Mouse (Mus musculus): ENCODE data around the gene Fut7. TPM values are rescaled to one million over a fixed set of nuclear protein-coding genes. Genes with fewer than 3 reads are reported as not detected.
"Not testable (repeated sequence)": the region's sequence is repeated elsewhere in the genome, so short reads cannot be mapped to it uniquely, and the experiment has no call there.

The Fut7 gene
- total RNA-seq (2021) (under 1 TPM in 1 of 2 experiments, not detected in 1; 0.24 TPM), polyA plus RNA-seq (2012; rRNA removed) (0.10 and 0.40 TPM in 2 replicates)
- long read RNA-seq = 0 reads

GRCm38 (mm10) chr2:25422587-25423410, at the start of gene Fut7:
TSS of gene Fut7 (plus strand) at chr2:25423267.
- DNase-seq = no peak

- no peak for DNase-seq
These were observed 49.6 kb upstream of the Fut7 start for GRCm38 (mm10) chr2:25373431-25373830.

- peak; percentile 53 for DNase-seq
These were observed 46.5 kb upstream of the Fut7 start for GRCm38 (mm10) chr2:25376589-25376988.

GRCm38 (mm10) chr2:25384492-25384891, 38.6 kb upstream of the Fut7 start:
- DNase-seq = no peak

GRCm38 (mm10) chr2:25391266-25391665, 31.8 kb upstream of the Fut7 start:
- no peak for DNase-seq

- DNase-seq = no peak
These were observed 28.5 kb upstream of the Fut7 start for GRCm38 (mm10) chr2:25394281-25395221.

- DNase-seq = peak; percentile 35
These were observed 27.1 kb upstream of the Fut7 start, which contains the start of gene Entpd2 for GRCm38 (mm10) chr2:25395721-25396596. TSS of gene Entpd2 (plus strand) at chr2:25395874.

- DNase-seq = no peak
These were observed 26.5 kb upstream of the Fut7 start for GRCm38 (mm10) chr2:25396597-25396983.

- DNase-seq = no peak
These were observed 26.1 kb upstream of the Fut7 start for GRCm38 (mm10) chr2:25397010-25397409.

GRCm38 (mm10) chr2:25398065-25398464, 25.0 kb upstream of the Fut7 start:
- no peak for DNase-seq

GRCm38 (mm10) chr2:25399051-25399450, 24.0 kb upstream of the Fut7 start, which contains the start of gene Npdc1:
TSS of gene Npdc1 (plus strand) at chr2:25399351.
- no peak for DNase-seq

GRCm38 (mm10) chr2:25400291-25400690, 22.8 kb upstream of the Fut7 start:
- DNase-seq = no peak

- DNase-seq = peak; percentile 79
These were observed 22.3 kb upstream of the Fut7 start for GRCm38 (mm10) chr2:25400764-25401163.

- peak; percentile 62 for DNase-seq
These were observed 20.6 kb upstream of the Fut7 start for GRCm38 (mm10) chr2:25402377-25402971.

- peak; percentile 87 for DNase-seq
These were observed 20.0 kb upstream of the Fut7 start for GRCm38 (mm10) chr2:25402972-25403601.

- DNase-seq = no peak
These were observed 19.1 kb upstream of the Fut7 start for GRCm38 (mm10) chr2:25403994-25404393.

- no peak for DNase-seq
These were observed 14.2 kb upstream of the Fut7 start for GRCm38 (mm10) chr2:25408908-25409307.

GRCm38 (mm10) chr2:25413436-25413835, 9.6 kb upstream of the Fut7 start:
- not testable (repeated sequence) for DNase-seq

GRCm38 (mm10) chr2:25417426-25417825, 5.6 kb upstream of the Fut7 start:
- peak; percentile 27 for DNase-seq

GRCm38 (mm10) chr2:25421896-25422295, 1.2 kb upstream of the Fut7 start:
- DNase-seq = peak; percentile 49

GRCm38 (mm10) chr2:25423626-25424025, 559 bp downstream of the Fut7 start:
- no peak for DNase-seq

Measured in adrenal gland, adult 2 months (tissue).